Mouse (Mus musculus) fibroblast of lung, adult 2 months (primary cell): ENCODE measurements around the gene Tgm2.

ENCODE experiments used
- DNase-seq: peaks from one replicate; pipeline ENCODE4 v3.0.0-alpha.2; 2011; ENCODE audit warnings: low read depth

Gene Tgm2

GRCm38 (mm10) chr2:158146223-158146622, at the start of gene Tgm2:
Gene Tgm2, minus strand, starts transcription at chr2:158146436.
- DNase-seq: no peak

GRCm38 (mm10) chr2:158194945-158195640, 48.9 kb upstream of the Tgm2 start:
- no peak for DNase-seq

- no peak for DNase-seq
Measured at GRCm38 (mm10) chr2:158193611-158194336, 47.5 kb upstream of the Tgm2 start.

- DNase-seq: no peak
Measured at GRCm38 (mm10) chr2:158191098-158191497, 44.9 kb upstream of the Tgm2 start.

DNA sequence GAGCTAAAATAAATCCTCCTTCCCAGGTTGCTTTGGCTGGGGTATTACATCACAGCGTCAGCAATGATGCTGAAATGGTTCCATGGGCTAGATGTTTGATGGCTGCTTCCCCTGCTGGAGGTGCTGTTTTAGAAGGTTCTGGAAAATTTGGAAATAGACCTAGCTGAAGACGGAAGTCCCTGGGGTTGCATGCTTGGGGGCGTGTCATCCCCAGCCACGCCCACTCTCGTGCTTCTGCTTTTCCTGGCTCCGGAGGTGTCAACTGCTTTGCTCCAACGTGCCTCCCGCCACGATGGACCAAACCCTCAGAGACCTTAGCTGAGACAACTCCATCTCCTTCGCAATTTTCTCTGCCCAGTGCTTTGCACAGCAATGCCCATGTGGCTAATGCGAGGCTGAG, 43.2 kb upstream of the Tgm2 start:
- DNase-seq: no peak

DNA sequence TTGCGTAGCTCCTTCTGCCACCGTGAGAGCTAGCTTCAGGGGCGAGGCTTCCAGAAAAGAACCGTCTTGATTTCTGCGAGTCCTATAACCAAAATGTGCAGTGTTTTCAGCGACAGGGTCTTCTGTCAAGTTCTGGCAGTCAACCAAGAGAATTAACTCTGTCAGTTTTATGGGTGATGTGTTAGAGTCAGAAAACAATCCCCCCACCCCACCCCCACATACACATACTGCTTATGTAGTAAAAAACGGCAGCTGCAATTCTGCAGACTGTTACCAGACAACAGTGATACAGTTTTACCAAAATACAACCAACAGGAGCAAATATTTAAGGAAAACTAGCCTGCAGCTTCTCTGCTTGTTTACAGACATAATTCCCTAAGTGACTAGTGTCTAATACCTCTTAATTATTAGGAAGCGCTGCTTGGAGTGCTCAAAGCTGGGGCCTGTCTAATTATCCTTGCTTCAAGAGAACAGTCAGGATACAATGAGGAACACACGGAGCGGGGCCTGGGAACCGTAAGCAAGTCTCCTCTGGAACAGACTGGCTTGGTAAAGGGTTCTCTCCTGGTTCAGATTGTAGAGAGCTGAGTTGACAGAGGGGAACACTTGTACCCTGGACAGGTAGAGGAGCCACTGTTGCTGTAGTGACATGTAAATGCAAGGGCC, 40.1 kb upstream of the Tgm2 start:
- DNase-seq: no peak

DNA sequence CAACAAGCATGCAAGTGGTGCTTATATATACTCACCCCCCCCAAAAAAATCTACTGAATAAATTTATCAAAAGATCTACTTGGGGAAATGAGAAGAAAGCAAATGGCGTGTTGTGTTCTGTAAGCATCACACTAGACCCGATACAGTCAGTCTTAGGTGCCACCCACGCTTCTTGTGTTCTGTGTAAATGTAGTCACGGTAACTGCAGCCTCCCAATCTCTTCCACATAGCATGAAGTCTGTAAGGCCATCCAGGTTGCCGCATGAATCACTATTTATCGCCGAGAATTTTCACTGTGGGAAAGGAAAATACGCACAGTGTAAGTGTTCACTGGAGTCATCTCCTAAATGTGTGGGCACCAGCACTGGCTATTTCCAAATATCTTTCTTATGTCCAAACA, 37.0 kb upstream of the Tgm2 start:
- no peak for DNase-seq

- DNase-seq: no peak
Measured at GRCm38 (mm10) chr2:158181932-158182331, 35.7 kb upstream of the Tgm2 start.

DNA sequence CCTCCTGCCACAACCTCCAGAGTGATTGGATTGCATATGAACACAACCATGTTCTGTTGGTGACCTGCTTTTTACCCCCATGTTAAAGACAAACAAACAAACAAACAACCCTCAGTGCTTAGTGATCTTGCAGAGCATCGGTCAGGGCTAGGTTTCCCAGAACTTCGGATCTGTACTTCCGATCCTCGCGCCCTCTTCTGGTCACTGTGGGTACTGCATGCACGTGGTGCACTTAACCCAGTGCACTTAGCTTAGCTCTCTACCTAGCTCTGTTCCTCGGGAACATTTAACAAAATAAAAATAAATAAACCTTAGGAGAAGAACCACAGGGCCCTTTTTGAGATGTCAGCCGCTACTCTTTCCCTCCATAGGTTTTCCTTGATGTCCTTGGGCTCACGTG, 34.6 kb upstream of the Tgm2 start:
- DNase-seq: no peak

- no peak for DNase-seq
Measured at GRCm38 (mm10) chr2:158179370-158180111, 33.3 kb upstream of the Tgm2 start.

DNA sequence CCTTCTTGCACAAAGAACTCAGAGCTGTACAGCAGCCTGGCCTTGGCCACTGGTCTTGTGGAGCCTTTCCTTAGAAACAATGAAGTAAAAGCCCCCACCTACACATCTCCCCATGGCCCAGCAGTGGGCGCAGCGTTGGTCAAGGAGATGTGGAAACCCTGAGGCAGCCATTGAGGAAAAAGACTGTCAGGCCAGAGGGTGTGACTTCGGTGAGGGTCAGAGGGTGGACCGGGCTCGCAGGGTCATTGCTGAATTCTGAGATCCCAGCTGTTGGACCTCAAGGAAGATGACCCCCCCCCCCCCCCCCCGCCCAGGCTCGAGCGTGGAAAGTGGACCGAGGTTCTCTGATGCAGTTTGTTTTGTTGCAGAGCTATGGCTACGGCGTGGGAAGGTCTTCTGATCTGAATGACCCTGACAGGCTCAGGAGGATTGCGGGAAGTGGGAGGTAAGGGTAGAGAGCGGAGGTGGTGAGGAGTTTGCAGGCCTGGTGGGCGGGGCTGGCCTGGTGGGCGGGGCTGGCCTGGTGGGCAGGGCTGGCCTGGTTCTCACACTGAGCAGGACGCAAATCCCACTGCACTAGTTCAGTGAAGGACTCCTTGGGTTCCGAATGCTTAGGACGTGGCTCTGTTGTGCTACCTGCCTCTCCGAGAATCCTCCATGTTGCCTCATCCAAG, 32.6 kb upstream of the Tgm2 start:
- no peak for DNase-seq

DNA sequence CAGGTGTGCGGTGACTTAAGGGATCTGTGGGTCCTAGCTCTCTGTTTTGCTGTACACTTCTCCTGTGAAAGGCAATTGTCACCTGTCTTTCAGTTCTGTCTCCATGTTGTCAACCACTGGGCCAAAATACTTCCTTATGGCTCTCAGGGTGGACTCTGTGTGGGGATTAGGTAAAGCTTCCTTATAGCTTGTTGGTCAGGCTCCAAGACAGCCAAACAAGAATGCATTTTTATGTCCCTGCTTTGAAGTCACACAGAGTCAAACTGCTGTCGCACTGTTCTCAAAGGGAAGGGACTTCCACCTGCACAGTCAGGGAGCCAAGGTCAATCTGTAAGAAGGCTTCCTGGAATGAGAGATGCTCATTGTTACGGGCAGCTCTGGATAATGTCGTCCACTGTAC, 31.9 kb upstream of the Tgm2 start:
- no peak for DNase-seq

GRCm38 (mm10) chr2:158177574-158177973, 31.3 kb upstream of the Tgm2 start:
- no peak for DNase-seq

DNA sequence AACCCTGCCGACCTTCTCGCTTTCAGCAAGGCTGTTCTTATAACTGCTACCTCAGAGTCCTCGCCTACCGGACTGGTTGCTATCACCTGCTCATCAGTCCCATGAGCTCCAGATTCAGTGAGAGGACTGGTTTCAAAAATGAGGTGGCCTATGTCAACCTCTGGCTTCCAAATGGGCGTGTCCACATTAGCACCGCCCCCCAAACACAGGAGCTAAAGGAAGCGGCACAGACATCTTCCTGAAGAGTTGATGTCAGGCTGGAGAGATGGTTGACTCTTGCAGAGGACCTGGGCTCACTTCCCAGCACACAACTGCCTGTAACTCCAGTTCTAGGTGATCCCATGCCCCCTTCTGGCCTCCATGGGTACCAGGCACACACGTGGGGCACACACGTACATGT, 30.5 kb upstream of the Tgm2 start:
- no peak for DNase-seq

DNA sequence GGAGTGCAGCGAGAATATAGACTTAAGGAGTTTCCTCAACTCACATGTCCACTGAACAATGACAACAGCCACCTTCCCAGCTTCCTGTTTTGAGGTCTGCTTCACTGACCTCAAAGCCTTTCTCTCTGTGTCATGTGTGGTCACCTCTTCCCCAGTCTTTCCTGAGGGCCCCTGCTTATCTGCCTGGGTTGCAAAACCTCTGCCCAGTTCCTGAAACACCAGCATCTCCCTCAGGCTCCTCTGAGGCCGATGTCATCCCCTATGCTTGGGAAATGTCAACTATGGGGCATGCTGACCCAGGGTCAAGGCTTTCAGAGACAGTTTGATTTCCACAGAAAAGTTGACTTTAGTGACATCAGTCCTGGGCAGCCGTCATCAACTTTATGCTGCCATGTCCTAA, 29.2 kb upstream of the Tgm2 start:
- no peak for DNase-seq

GRCm38 (mm10) chr2:158174958-158175357, 28.7 kb upstream of the Tgm2 start:
- DNase-seq: no peak

DNA sequence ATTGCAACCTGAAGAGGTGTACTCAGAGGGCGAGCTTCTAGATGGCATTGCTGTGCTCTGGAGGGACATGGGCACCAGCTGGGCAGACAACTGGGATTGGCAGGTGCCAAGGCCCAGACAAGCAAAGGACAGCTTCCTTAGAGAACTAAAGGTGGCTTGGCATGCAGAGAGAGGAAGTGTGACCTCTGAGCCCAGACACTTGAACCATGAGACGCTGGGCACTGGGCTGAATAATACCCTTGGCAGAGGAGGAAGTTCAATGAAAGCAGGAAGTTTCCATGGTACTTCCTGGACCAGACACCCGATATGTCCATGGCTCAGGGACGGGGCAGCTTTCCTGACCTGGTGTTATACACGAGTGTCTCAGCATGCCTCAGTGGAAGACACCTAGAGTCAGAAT, 28.2 kb upstream of the Tgm2 start:
- no peak for DNase-seq

DNA sequence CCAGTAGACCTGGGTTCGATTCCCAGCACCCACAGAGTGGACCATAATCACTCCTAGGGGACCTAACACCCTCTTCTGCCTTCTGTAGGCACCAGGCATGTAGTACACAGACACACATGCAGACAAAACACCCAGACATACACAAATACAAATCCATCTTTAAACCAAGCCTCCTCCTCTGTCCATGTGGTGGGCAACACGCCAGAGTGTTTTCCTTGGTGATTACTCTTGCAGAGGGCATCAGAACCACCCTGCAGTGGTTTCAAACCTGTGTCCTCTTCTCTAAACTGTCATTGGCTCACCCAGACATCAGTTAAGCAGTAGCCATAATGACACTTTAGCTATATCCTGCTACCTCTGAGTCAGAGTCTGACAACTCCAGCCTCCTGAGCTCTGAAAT, 24.2 kb upstream of the Tgm2 start:
- no peak for DNase-seq

- no peak for DNase-seq
Measured at GRCm38 (mm10) chr2:158169771-158170170, 23.5 kb upstream of the Tgm2 start.

DNA sequence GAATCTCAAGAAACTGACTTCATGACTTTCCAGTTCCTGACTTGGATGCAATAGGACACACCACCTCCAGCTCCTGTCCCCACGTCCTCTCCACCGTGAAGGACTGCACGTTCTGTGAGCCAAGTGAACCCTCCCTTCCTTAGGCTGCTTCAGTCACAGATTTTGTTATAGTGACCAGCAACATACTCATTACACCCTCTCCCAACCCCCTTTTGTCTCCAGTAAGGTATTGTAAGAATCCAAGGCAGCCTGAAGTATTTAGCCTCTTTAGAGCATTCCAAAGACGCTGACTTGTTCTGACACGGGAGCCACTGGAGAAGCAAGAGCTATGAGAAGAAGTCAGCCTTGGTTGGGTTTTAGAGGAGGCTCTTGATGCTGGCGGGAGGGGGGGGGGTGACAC, 23.1 kb upstream of the Tgm2 start:
- DNase-seq: no peak

- DNase-seq: no peak
Measured at GRCm38 (mm10) chr2:158168741-158169211, 22.5 kb upstream of the Tgm2 start.
